Mouse (Mus musculus) neural tube, embryonic 11.5 days (tissue): ENCODE measurements around the gene A030014E15Rik. TPM values are rescaled to one million over a fixed set of nuclear protein-coding genes. Genes with fewer than 3 reads are reported as not detected.
"Not testable (repeated sequence)": the region's sequence is repeated elsewhere in the genome, so short reads cannot be mapped to it uniquely, and the experiment has no call there.

Experiments
- ATAC-seq: fragments of 200-750 bp; cut with Nextera tagmentation; 2 replicates; pipeline ENCODE4 v1.8.0; 2017; ENCODE audit warnings: moderate number of reproducible peaks, mild to moderate bottlenecking, moderate TSS enrichment, moderate library complexity; ENCODE audit not compliant: insufficient read depth, low FRiP score, low TSS enrichment
- DNase-seq: peaks from one replicate; pipeline ENCODE4 v3.0.0-alpha.2; 2015; ENCODE audit warnings: low spot score
- H3K27ac ChIP-seq: fragments of 300-500 bp; sonication (generic); 2 replicates; pipeline ENCODE4 v1.5.1; 2014; ENCODE audit warnings: low read depth, mild to moderate bottlenecking, low read length
- H3K27me3 ChIP-seq: fragments of 300-500 bp; sonication (generic); 2 replicates; pipeline ENCODE4 v1.6.1; 2014; ENCODE audit warnings: mild to moderate bottlenecking, low read length, mixed read lengths; ENCODE audit not compliant: control insufficient read depth, insufficient read depth
- H3K36me3 ChIP-seq: fragments of 300-500 bp; sonication (generic); 2 replicates; pipeline ENCODE4 v1.6.1; 2014; ENCODE audit warnings: mild to moderate bottlenecking, low read length, moderate library complexity, mixed read lengths; ENCODE audit not compliant: control insufficient read depth, insufficient read depth
- H3K4me1 ChIP-seq: fragments of 300-500 bp; sonication (generic); 2 replicates; pipeline ENCODE4 v1.6.1; 2014; ENCODE audit warnings: low read length, mixed read lengths; ENCODE audit not compliant: control insufficient read depth, insufficient read depth
- H3K4me2 ChIP-seq: fragments of 300-500 bp; sonication (generic); 2 replicates; pipeline ENCODE4 v1.6.1; 2014; ENCODE audit warnings: low read depth, mild to moderate bottlenecking, moderate library complexity
- H3K4me3 ChIP-seq: fragments of 300-500 bp; sonication (generic); 2 replicates; pipeline ENCODE4 v1.5.1; 2014; ENCODE audit warnings: low read depth, low read length
- H3K9ac ChIP-seq: fragments of 300-500 bp; sonication (generic); 2 replicates; pipeline ENCODE4 v1.6.1; 2014; ENCODE audit warnings: mild to moderate bottlenecking, low read length
- H3K9me3 ChIP-seq: fragments of 300-500 bp; sonication (generic); 2 replicates; pipeline ENCODE4 v1.6.1; 2016; ENCODE audit warnings: low read length; ENCODE audit not compliant: control insufficient read depth
- WGBS: fragments of 180-500 bp; shearing (Covaris S2); extraction: QIAGEN DNeasy Blood & Tissue Kit; methylation state at CpG from one replicate; pipeline ENCODE4 v1.1.7; 2014; 5-methylcytosine and 5-hydroxymethylcytosine counted together
- polyA plus RNA-seq: library from polyadenylated mRNA; unstranded; fragments of >200 nt; fragmentation: Nextera tagmentation; extraction: Ambion mirVana; gene quantifications from 2 replicates; pipeline ENCODE4 v1.2.1, GENCODE M21; 2014

Gene A030014E15Rik
- polyA plus RNA-seq, 1 experiment from 2014 or later = not detected

DNA sequence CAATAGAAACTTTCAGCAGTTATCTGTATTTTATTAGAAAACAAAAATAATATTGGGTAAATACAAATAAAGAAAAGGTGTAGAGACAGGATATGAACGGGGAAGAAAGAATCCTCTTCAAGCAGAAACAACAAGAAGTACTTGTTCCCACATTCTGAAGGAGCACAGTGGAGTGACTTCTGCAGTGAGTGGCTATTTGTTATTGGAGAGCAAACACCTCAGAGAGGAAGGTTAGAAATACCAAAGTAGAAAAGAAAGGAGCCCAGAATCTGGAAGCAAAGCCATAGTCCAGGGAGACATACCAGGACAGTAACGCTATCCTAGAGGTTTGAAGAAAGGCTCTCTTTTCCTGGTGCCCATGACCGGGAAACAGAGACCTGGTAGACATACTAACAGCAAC lies 5.8 kb downstream of the A030014E15Rik start:
- not testable (repeated sequence) for H3K27ac ChIP-seq, ATAC-seq, H3K4me1 ChIP-seq, H3K36me3 ChIP-seq, DNase-seq, H3K9me3 ChIP-seq, H3K4me3 ChIP-seq, H3K27me3 ChIP-seq, H3K4me2 ChIP-seq, H3K9ac ChIP-seq
- WGBS = 92% methylated on average over 1 of the region's 3 CpGs

- not testable (repeated sequence) for H3K9ac ChIP-seq, ATAC-seq, H3K36me3 ChIP-seq, H3K9me3 ChIP-seq, DNase-seq, H3K4me2 ChIP-seq, H3K4me3 ChIP-seq, H3K27ac ChIP-seq, H3K27me3 ChIP-seq, H3K4me1 ChIP-seq
- WGBS = no CpG with 5 or more reads among the region's 6 CpGs
These were observed 6.6 kb downstream of the A030014E15Rik start, which contains the start of gene Gm6217 for GRCm38 (mm10) chr1:82931326-82931725. Gene Gm6217, minus strand, starts transcription at chr1:82931399.

- Histone ChIP-seq H3K27me3 (no peaks in the 10 kb centered on the region), H3K4me1 (no peaks in the 10 kb centered on the region), H3K4me3 (no peak overlapping the region), H3K27ac (no peak overlapping the region), H3K4me2 (no peak overlapping the region), H3K36me3 (no peaks in the 10 kb centered on the region), H3K9me3 (no peaks in the 10 kb centered on the region), H3K9ac (no peak overlapping the region)
- DNase-seq (no peak), ATAC-seq (no peak)
- 94% methylated on average over 5 of the region's 5 CpGs for WGBS
These were observed 13.9 kb downstream of the A030014E15Rik start for GRCm38 (mm10) chr1:82938666-82939065.

- WGBS = 88% methylated on average over 1 of the region's 2 CpGs
- not testable (repeated sequence) for H3K4me1 ChIP-seq, H3K4me2 ChIP-seq, H3K36me3 ChIP-seq, H3K4me3 ChIP-seq, H3K9me3 ChIP-seq, H3K27me3 ChIP-seq, H3K9ac ChIP-seq, ATAC-seq, H3K27ac ChIP-seq, DNase-seq
These were observed 17.8 kb downstream of the A030014E15Rik start for GRCm38 (mm10) chr1:82942505-82942904.

DNA sequence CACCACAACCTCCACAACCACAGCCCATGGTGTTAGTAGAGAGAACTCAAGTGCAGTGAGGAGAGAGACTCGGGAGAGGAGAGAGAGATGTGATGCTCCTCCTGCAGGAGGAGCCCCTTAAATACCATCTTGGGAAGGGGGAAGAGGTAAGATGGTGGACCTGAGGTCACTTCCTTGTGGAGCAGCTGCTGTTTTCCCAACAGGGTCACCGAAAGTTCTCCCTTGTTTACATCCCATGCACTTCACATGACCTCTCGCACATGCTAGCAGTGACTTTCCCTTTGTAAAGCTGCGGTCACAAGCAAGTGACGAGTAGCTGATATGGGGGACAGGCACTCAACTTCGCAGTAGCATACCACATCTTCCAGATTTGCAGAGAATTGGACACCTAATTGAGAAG lies 18.6 kb downstream of the A030014E15Rik start, which contains the start of gene A030003K21Rik:
TSS of gene A030003K21Rik (minus strand) at position 94 of the 400 bp plus-strand sequence.
- not testable (repeated sequence) for DNase-seq, H3K9me3 ChIP-seq, H3K27ac ChIP-seq, H3K4me1 ChIP-seq, H3K27me3 ChIP-seq, H3K4me2 ChIP-seq, ATAC-seq, H3K9ac ChIP-seq, H3K4me3 ChIP-seq, H3K36me3 ChIP-seq
- no CpG with 5 or more reads among the region's 6 CpGs for WGBS

- H3K4me2 ChIP-seq, H3K9me3 ChIP-seq, ATAC-seq, H3K9ac ChIP-seq, H3K4me3 ChIP-seq, DNase-seq, H3K27me3 ChIP-seq, H3K36me3 ChIP-seq, H3K4me1 ChIP-seq, H3K27ac ChIP-seq: not testable (repeated sequence)
- WGBS = 100% methylated on average over 2 of the region's 2 CpGs
These were observed 21.3 kb downstream of the A030014E15Rik start for GRCm38 (mm10) chr1:82946029-82946428.

- no peak overlapping the region for H3K9ac ChIP-seq
- H3K4me3 ChIP-seq = no peak overlapping the region
- 90% methylated on average over 2 of the region's 2 CpGs for WGBS
- no peak overlapping the region for H3K27ac ChIP-seq
- no peaks in the 10 kb centered on the region for H3K27me3 ChIP-seq
- no peaks in the 10 kb centered on the region for H3K36me3 ChIP-seq
- H3K9me3 ChIP-seq = no peaks in the 10 kb centered on the region
- H3K4me2 ChIP-seq = no peak overlapping the region
- no peaks in the 10 kb centered on the region for H3K4me1 ChIP-seq
- no peak for ATAC-seq
- no peak for DNase-seq
These were observed 23.9 kb downstream of the A030014E15Rik start for GRCm38 (mm10) chr1:82948601-82949000.

- not testable (repeated sequence) for H3K27ac ChIP-seq, H3K4me2 ChIP-seq, H3K36me3 ChIP-seq
These were observed 31.2 kb downstream of the A030014E15Rik start, which contains the start of gene Gm7544 for GRCm38 (mm10) chr1:82955913-82956312. Gene Gm7544, minus strand, starts transcription at chr1:82956013.

GRCm38 (mm10) chr1:82959870-82960385 lies 35.2 kb downstream of the A030014E15Rik start, which contains the start of gene Gm47955:
Gene Gm47955, plus strand, starts transcription at chr1:82960286.
- ATAC-seq (no peak), DNase-seq (no peak)
- H3K9ac ChIP-seq = no peak within 1 kb of the TSS
- H3K36me3 ChIP-seq = no peaks in the 10 kb centered on the region
- 86% methylated on average over 11 of the region's 11 CpGs for WGBS
- H3K4me3 ChIP-seq = no peak within 1 kb of the TSS
- no peaks in the 10 kb centered on the region for H3K4me1 ChIP-seq
- no peaks in the 10 kb centered on the region for H3K9me3 ChIP-seq
- H3K27me3 ChIP-seq = no peaks in the 10 kb centered on the region
- H3K27ac ChIP-seq = no peak within 1 kb of the TSS
- no peak within 1 kb of the TSS for H3K4me2 ChIP-seq

More at GRCm38 (mm10) chr1:82955913-82956312, 31.2 kb downstream of the A030014E15Rik start, which contains the start of gene Gm7544:
- not testable (repeated sequence) for H3K9ac ChIP-seq, H3K27me3 ChIP-seq, DNase-seq, H3K4me1 ChIP-seq, H3K4me3 ChIP-seq, ATAC-seq, H3K9me3 ChIP-seq
